Mouse (Mus musculus) adrenal gland, adult 10 weeks (tissue): Measurements from ENCODE around the gene D430042O09Rik. TPM values are rescaled to one million over a fixed set of nuclear protein-coding genes. Genes with fewer than 3 reads are reported as not detected.

Experiments used
- polyA plus RNA-seq: library from polyadenylated mRNA; stranded (reverse); fragments of 350-450 nt; fragmentation: Illumina TruSeq; extraction: RNeasy Lipid Tissue Mini Kit (QIAGEN cat#74804); gene quantifications from one replicate; pipeline ENCODE4 v1.2.3, GENCODE M21; 2014; ENCODE audit warnings: low read depth, low replicate concordance

Gene D430042O09Rik
- polyA plus RNA-seq, result 22.8 TPM

GRCm38 (mm10) chr7:125707593-125708022 is at the start of gene D430042O09Rik, which contains the start of gene Gtf3c1:
Gene D430042O09Rik, plus strand, starts transcription at chr7:125707888.
Gene Gtf3c1, minus strand, starts transcription at chr7:125707780.

Other genes with a start within 250 kb of the D430042O09Rik start
- 62.9 TPM for gene Nsmce1, start 216.3 kb upstream of the D430042O09Rik start, polyA plus RNA-seq
- gene Il4ra, start 155.8 kb upstream of the D430042O09Rik start, polyA plus RNA-seq, result 28.9 TPM
- 0.47 TPM for gene Il21r, start 104.5 kb upstream of the D430042O09Rik start, polyA plus RNA-seq
- gene Gtf3c1, start 108 bp upstream of the D430042O09Rik start, polyA plus RNA-seq, result 6.6 TPM